Mouse (Mus musculus) T-cell, adult 2 months (primary cell): ENCODE results near the gene Gm21708.
"Not testable (repeated sequence)": the region's sequence is repeated elsewhere in the genome, so short reads cannot be mapped to it uniquely, and the experiment has no call there.

ENCODE experiments used
- DNase-seq: peaks from one replicate; pipeline ENCODE4 v3.0.0; 2022; ENCODE audit warnings: low spot score

Gm21708 gene

DNA sequence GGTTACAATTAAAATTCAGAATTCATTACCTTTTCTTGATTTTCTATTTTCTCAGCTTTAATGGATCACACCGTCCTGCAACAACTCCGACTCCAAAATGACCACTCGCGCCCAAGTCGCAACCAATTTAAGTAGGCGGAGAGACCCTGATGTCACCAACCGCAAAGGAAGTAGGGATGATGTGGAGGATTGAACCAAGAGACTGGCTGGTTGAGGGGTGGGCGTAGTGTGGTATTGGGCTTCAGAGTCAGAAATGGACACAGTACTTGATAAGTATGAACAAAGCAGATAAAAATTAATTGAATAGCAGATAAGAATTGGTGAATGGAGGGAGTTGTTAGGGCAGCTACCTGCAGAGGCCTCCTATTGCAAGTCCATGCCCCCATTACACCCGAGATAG is at the start of gene Gm21708, which contains the start of gene Gm21704:
Gm21708 (minus strand) TSS at position 101 of the 400 bp plus-strand sequence.
Gm21704 (minus strand) TSS at position 101 of the 400 bp plus-strand sequence.
- DNase-seq, result not testable (repeated sequence)
